Mouse (Mus musculus): Measurements from ENCODE around the gene Abcc4. TPM values are rescaled to one million over a fixed set of nuclear protein-coding genes. Genes with fewer than 3 reads are reported as not detected.

Abcc4 gene
- polyA plus RNA-seq (2012): 0.02 and 0.06 TPM in 2 replicates

DNA sequence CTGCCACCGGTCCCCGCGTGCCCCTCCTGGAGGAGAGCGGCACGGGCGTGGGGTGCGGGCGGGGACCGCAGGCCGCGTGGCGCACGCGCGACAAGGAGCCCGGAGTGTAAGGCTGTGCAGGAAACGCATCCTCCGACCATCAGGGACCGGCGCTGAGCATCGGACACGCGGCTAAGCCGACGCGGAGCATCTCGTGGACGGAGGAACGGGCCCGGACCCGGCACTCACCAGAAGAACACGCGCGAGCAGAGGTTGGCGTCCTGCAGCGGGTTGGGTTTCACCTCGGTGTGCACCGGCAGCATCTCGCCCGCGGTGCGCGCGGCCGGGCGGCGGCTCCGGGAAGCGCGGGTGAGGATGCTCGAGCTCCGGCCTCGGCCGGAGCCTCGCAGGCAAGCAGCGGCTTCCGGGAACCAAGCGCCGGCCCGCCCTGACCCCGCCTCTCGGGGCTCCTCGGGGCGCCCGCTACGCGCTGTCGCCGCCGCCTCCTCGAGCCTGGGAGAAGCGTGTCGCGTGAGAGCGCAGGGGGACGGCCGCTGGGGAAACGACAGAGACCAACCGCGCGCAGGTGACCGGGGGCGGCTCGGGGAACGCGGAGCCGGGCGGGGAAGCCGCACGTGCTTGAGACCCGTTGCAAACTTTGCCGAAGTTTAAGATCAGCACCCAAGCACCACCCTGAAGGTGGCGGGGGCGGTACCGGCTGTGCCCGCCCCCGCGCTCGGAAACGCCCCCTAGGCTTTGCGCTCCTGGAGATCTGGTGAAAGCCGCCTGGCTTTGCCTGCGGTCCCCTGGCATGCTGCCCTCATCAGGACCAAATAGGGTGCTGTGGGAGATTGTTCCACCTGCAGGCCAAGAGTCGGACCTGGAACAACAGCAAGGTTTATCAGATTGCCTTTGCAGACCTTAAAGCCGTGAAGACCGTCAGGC, at the start of gene Abcc4:
Gene Abcc4 (minus strand): TSS at position 412 of the 924 bp plus-strand sequence.
- H3K4me3 ChIP-seq (replicated peaks): peak within 1 kb of the TSS; percentile 74
- TF ChIP-seq GATA1 (IDR thresholded peaks at IDR 0.05; ENCODE audit: low read length) (0 out of 2 replicates have a peak, but pooled peaks have one; percentile 36), TAL1 (IDR thresholded peaks at IDR 0.05; ENCODE audit: low read length) (no peak)
- H3K27me3 ChIP-seq (ENCODE audit: control insufficient read depth): peaks cover 17% of the 10 kb centered on the region
- no peaks in the 10 kb centered on the region for H3K36me3 ChIP-seq (ENCODE audit: control insufficient read depth)
- peaks cover 37% of the 10 kb centered on the region for H3K4me1 ChIP-seq (ENCODE audit: control insufficient read depth)
- H3K9me3 ChIP-seq (ENCODE audit: control insufficient read depth, low read length): no peaks in the 10 kb centered on the region

DNA sequence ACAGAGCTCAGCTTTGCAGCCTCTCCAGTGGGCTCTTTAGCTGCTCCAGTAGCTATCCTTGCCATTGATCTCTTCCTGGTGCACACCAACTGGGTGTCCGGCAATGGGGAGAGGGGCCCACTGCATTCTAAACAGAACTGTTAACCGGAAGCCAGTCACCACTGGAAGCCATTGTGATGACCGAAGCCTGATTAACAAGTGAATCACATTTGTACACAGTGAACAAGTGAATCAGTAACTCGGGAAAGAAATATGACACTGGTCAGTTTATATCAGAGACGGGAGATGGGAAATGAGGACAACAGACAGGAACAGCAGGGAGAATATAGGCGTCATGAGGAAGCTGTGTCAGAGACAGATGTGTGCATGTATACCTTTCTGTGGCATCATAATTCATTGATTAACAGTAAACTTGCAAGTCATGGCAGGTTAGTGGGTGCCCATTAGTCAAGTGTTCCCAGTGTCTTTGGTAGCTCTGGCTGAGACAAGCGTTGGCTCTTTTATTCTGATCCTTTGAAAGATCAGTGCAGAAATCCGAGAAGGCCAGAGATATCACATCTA, 45.3 kb upstream of the Abcc4 start:
- Histone ChIP-seq H3K9me3 (ENCODE audit: control insufficient read depth, low read length) (no peaks in the 10 kb centered on the region), H3K4me1 (ENCODE audit: control insufficient read depth) (peaks cover 39% of the 10 kb centered on the region), H3K4me3 (replicated peaks) (no peak overlapping the region), H3K36me3 (ENCODE audit: control insufficient read depth) (no peaks in the 10 kb centered on the region), H3K27me3 (ENCODE audit: control insufficient read depth) (no peaks in the 10 kb centered on the region)
- TF ChIP-seq TAL1 (IDR thresholded peaks at IDR 0.05; ENCODE audit: low read length) (no peak), GATA1 (IDR thresholded peaks at IDR 0.05; ENCODE audit: low read length) (no peak)

DNA sequence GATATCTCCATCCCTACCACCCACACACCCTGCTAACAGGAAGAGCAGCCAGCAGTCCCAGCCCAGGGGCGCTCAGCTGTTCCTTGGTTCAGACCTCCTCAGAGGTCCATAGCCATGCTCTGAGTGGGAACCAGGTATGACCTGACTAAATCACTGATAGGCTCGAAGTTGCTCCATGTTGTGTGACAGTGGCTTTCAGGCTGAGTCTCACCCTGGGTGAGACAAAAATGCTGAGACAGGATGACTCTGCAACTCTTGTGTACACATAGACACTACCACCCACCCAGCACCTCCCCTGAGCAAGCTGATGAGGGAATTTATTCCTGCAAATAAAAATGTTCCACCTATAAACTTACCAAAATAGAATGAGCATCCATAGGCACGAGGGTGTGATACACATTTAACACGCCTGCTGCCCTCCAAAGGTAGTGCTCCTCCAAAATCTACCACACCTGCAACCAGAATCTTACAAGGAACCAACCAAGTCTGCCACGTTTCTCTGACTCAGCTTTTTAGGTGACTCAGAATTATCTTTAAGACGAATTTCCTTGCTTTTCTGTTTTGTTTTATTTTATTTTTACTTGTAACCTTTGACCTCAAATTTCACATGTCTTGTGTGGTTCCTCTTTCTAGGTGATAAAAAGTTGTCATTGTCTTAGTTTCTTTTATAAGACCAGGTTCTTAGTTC, 44.6 kb upstream of the Abcc4 start:
- H3K4me3 ChIP-seq (replicated peaks): peak overlapping the region; percentile 29
- TF ChIP-seq TAL1 (IDR thresholded peaks at IDR 0.05; ENCODE audit: low read length) (no peak), GATA1 (IDR thresholded peaks at IDR 0.05; ENCODE audit: low read length) (no peak)
- H3K4me1 ChIP-seq (ENCODE audit: control insufficient read depth): peaks cover 39% of the 10 kb centered on the region
- H3K27me3 ChIP-seq (ENCODE audit: control insufficient read depth): no peaks in the 10 kb centered on the region
- no peaks in the 10 kb centered on the region for H3K36me3 ChIP-seq (ENCODE audit: control insufficient read depth)
- no peaks in the 10 kb centered on the region for H3K9me3 ChIP-seq (ENCODE audit: control insufficient read depth, low read length)

DNA sequence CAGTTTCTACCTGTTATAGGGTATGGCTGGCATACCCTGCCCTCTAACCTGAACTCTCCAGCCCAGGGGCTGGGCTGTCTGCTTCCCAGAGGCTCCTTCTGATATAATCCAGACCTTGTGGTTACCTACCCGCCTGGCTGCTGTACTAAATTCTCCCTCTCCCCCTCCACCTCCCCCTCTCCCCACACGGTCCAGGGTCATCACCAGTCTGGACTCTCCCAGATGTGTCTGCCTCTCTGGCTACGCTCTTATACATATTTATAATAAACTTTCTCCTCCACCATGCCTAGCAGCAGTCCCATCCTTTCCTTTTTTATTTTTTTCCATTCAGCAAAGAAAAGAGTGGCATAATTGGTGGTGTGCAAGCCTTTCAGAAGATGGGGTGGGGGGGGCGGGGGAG, 43.7 kb upstream of the Abcc4 start:
- H3K9me3 ChIP-seq (ENCODE audit: control insufficient read depth, low read length): no peaks in the 10 kb centered on the region
- peaks cover 39% of the 10 kb centered on the region for H3K4me1 ChIP-seq (ENCODE audit: control insufficient read depth)

DNA sequence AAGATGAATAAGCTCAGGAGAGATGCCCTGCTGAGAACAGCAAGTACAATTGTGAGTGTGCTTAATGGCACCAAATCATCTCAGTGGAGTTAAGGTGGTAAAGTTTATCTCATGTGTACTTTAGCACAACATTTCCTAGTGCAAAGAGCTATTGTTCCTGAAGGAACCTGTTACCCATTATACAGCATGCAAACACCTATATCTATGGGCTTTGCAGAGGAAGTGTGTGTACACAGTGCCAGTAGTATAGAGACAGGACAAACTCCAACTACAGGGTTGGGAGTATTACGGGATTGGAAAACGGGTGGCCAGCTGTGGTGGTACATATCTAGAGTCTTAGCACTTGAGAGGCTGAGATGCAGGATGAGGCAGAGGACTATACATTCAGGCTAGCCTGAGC, 43.0 kb upstream of the Abcc4 start:
- Histone ChIP-seq H3K36me3 (ENCODE audit: control insufficient read depth) (no peaks in the 10 kb centered on the region), H3K9me3 (ENCODE audit: control insufficient read depth, low read length) (no peaks in the 10 kb centered on the region), H3K4me3 (replicated peaks) (no peak overlapping the region), H3K4me1 (ENCODE audit: control insufficient read depth) (peaks cover 39% of the 10 kb centered on the region), H3K27me3 (ENCODE audit: control insufficient read depth) (no peaks in the 10 kb centered on the region)
- TF ChIP-seq GATA1 (IDR thresholded peaks at IDR 0.05; ENCODE audit: low read length) (no peak), TAL1 (IDR thresholded peaks at IDR 0.05; ENCODE audit: low read length) (no peak)

More for the DNA sequence above, 43.7 kb upstream of the Abcc4 start:
- Histone ChIP-seq H3K4me3 (replicated peaks) (no peak overlapping the region), H3K36me3 (ENCODE audit: control insufficient read depth) (no peaks in the 10 kb centered on the region), H3K27me3 (ENCODE audit: control insufficient read depth) (no peaks in the 10 kb centered on the region)
- TF ChIP-seq TAL1 (IDR thresholded peaks at IDR 0.05; ENCODE audit: low read length) (no peak), GATA1 (IDR thresholded peaks at IDR 0.05; ENCODE audit: low read length) (no peak)

DNA sequence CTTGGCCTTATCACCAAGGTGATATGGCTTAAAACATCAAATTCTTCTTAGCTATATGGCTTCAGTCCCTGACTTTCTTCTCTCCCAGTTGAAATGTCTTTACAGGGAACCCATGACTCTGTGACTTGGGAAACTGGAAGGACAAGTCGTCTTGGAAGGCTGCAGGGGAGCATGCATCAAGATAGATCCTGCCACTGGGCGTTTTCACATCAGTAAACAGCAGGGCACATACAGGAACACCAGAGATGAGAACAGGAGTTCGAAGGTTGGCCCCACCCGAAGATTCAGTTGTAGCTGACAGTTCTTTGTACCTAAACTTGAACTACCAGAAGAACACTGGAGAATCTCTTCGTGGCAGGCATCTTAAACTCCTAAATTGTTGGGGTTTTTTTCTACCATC, 36.8 kb upstream of the Abcc4 start:
- H3K27me3 ChIP-seq (ENCODE audit: control insufficient read depth): no peaks in the 10 kb centered on the region
- H3K4me1 ChIP-seq (ENCODE audit: control insufficient read depth): peaks cover 8% of the 10 kb centered on the region
- TF ChIP-seq GATA1 (IDR thresholded peaks at IDR 0.05; ENCODE audit: low read length): no peak
- TF ChIP-seq TAL1 (IDR thresholded peaks at IDR 0.05; ENCODE audit: low read length): no peak
- no peaks in the 10 kb centered on the region for H3K36me3 ChIP-seq (ENCODE audit: control insufficient read depth)
- H3K4me3 ChIP-seq (replicated peaks): no peak overlapping the region
- H3K9me3 ChIP-seq (ENCODE audit: control insufficient read depth, low read length): no peaks in the 10 kb centered on the region

DNA sequence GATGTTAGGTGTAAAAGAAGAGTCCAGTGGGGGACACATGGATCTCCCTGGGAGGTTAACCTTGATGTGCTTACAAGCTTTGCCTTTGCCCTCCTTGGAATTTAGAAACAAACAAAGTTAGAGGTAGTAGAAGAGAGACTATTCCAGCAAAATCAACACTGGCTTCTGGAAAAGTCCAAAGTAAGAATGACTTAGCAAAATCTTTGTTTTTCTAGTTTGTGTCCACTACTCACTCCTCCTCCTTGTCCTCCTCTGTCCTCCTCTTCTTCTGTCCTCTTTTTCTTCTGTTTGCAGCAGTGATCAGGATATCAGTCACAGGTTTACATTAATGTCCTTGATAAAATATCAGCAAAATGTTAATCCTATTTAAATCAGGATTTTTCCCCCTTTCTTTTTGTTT, 35.8 kb upstream of the Abcc4 start:
- H3K36me3 ChIP-seq (ENCODE audit: control insufficient read depth): no peaks in the 10 kb centered on the region

DNA sequence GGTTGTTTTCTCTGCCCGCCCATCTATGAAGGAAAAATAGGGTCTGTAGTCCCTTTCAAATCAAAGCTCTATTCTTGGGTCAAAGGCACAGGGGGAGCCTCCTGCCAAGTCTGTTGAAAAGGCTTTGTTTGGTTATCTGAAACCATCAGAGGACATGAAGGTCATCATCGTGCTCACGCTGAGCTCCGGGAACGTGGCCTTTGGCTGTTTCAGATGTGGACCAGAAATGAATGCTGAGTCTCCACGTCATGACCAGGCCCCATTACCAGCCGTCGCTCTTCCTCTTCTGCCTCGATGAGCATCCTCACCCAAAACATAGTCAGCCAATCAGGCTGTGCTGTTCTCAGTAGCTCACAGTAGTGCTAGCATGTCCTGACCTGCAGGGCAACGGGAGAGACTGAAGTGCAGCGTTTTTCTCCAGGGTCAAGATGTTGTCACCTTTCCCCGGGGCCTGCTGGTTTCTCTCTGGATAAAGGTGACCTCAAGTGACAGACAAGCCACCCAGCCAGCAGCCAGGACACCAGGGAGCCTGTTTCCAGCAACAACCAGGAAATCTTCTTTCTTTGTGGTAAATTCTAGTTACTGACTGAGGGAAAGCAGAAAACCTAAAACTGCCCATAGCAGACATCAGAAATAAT, 31.4 kb upstream of the Abcc4 start:
- Histone ChIP-seq H3K36me3 (ENCODE audit: control insufficient read depth) (no peaks in the 10 kb centered on the region), H3K27me3 (ENCODE audit: control insufficient read depth) (0 out of 2 replicates have a peak, but pooled peaks cover 2% of the 10 kb centered on the region), H3K9me3 (ENCODE audit: control insufficient read depth, low read length) (no peaks in the 10 kb centered on the region), H3K4me1 (ENCODE audit: control insufficient read depth) (peaks cover 3% of the 10 kb centered on the region), H3K4me3 (replicated peaks) (no peak overlapping the region)
- TF ChIP-seq GATA1 (IDR thresholded peaks at IDR 0.05; ENCODE audit: low read length) (no peak), TAL1 (IDR thresholded peaks at IDR 0.05; ENCODE audit: low read length) (no peak)

More for the DNA sequence above, 35.8 kb upstream of the Abcc4 start:
- Histone ChIP-seq H3K4me3 (replicated peaks) (no peak overlapping the region), H3K9me3 (ENCODE audit: control insufficient read depth, low read length) (no peaks in the 10 kb centered on the region), H3K4me1 (ENCODE audit: control insufficient read depth) (peaks cover 8% of the 10 kb centered on the region), H3K27me3 (ENCODE audit: control insufficient read depth) (0 out of 2 replicates have a peak, but pooled peaks cover 2% of the 10 kb centered on the region)
- TF ChIP-seq TAL1 (IDR thresholded peaks at IDR 0.05; ENCODE audit: low read length) (no peak), GATA1 (IDR thresholded peaks at IDR 0.05; ENCODE audit: low read length) (no peak)

All from erythroblast, embryonic 14.5 days (primary cell).